Mouse (Mus musculus): ENCODE measurements around the gene H2al1i.

DNA sequence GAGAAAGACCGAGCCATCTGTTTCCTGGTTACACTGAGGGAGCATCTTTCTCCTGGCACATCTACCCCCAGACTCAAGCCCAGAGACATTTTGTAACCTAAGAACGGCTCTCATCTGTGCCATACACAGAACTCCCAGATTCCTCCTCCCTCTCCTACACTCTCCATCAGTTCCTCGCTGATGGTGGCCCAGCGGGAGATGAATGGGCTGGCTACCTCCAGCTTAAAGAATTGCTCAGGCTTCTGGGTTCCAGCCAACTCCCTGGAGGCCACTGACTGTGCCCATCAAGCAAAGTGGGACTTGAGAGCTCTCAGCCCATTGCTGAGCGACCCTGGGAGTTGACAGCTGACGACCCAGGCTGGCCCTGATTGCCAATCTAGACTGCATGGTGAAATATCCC is 39.4 kb downstream of the H2al1i start:
- TF ChIP-seq CTCF (IDR thresholded peaks at IDR 0.05; ENCODE audit: extremely low read depth, insufficient read length, insufficient replicate concordance, low read depth, low read length) (no peak), POLR2A (IDR thresholded peaks at IDR 0.05; ENCODE audit: low read depth, low read length) (no peak)
